Mouse (Mus musculus) midbrain, embryonic 15.5 days (tissue): ENCODE data around the gene Ptn. TPM values are rescaled to one million over a fixed set of nuclear protein-coding genes. Genes with fewer than 3 reads are reported as not detected.
"Not testable (repeated sequence)": the region's sequence is repeated elsewhere in the genome, so short reads cannot be mapped to it uniquely, and the experiment has no call there.

Experiments used
- ATAC-seq: fragments of 200-750 bp; cut with Nextera tagmentation; replicated peaks from 2 replicates; pipeline ENCODE4 v1.8.0; 2017; ENCODE audit warnings: moderate TSS enrichment
- H3K27ac ChIP-seq: fragments of 300-500 bp; sonication (generic); 2 replicates; pipeline ENCODE4 v1.5.1; 2015; ENCODE audit warnings: mild to moderate bottlenecking, inconsistent platforms
- H3K27me3 ChIP-seq: fragments of 300-500 bp; sonication (generic); replicated peaks from 2 replicates; pipeline ENCODE4 v1.6.1; 2015; ENCODE audit warnings: inconsistent platforms
- H3K36me3 ChIP-seq: fragments of 300-500 bp; sonication (generic); replicated peaks from 2 replicates; pipeline ENCODE4 v1.6.1; 2015; ENCODE audit warnings: inconsistent platforms
- H3K4me1 ChIP-seq: fragments of 300-500 bp; sonication (generic); 2 replicates; pipeline ENCODE4 v1.6.1; 2015; ENCODE audit warnings: inconsistent platforms
- H3K4me2 ChIP-seq: fragments of 300-500 bp; sonication (generic); 2 replicates; pipeline ENCODE4 v1.6.1; 2015; ENCODE audit warnings: inconsistent platforms, mild to moderate bottlenecking, moderate library complexity
- H3K4me3 ChIP-seq: fragments of 300-500 bp; sonication (generic); 2 replicates; pipeline ENCODE4 v1.5.1; 2015; ENCODE audit warnings: mild to moderate bottlenecking, inconsistent platforms
- H3K9ac ChIP-seq: fragments of 300-500 bp; sonication (generic); 2 replicates; pipeline ENCODE4 v1.6.1; 2015; ENCODE audit warnings: mild to moderate bottlenecking, inconsistent platforms
- H3K9me3 ChIP-seq: fragments of 300-500 bp; sonication (generic); 2 replicates; pipeline ENCODE4 v1.6.1; 2016; ENCODE audit warnings: inconsistent platforms
- WGBS: fragments of 180-500 bp; shearing (Covaris S2); methylation state at CpG from one replicate; pipeline ENCODE4 v1.1.7; 2015; ENCODE audit warnings: mixed read lengths; 5-methylcytosine and 5-hydroxymethylcytosine counted together
- polyA plus RNA-seq: library from polyadenylated mRNA; unstranded; fragments of >200 nt; fragmentation: Nextera tagmentation; extraction: Ambion mirVana; gene quantifications from 2 replicates; pipeline ENCODE4 v1.2.1, GENCODE M21; 2015

The Ptn gene
- polyA plus RNA-seq, 1 experiment from 2014 or later, result 580 TPM

DNA sequence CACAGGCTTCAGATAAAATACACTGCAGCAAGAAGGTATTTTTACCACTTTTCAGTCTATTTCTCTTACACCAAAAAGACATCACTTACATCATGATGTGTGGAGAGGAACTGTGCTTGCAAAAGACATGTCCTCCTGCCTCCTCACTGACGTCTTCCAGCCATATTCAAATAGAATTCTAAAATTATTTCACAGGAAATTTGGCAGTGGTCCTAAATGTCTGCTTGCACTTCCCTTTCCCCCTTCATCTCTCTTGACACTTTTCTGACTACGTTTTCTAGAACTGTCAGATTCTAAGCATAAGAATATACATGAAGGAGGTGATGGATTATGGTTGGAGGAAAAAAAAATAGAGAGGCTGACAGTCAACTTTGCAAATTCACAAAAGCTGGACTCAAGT, 33.0 kb downstream of the Ptn start:
- H3K4me3 ChIP-seq, result no peak overlapping the region
- H3K4me2 ChIP-seq, result no peak overlapping the region
- no peaks in the 10 kb centered on the region for H3K9me3 ChIP-seq
- no peak for ATAC-seq
- no peaks in the 10 kb centered on the region for H3K27me3 ChIP-seq
- no peaks in the 10 kb centered on the region for H3K36me3 ChIP-seq
- peak overlapping the region; percentile 37; the same call in 1 of the 2 replicates for H3K27ac ChIP-seq
- peaks cover 55% of the 10 kb centered on the region for H3K4me1 ChIP-seq
- 29% methylated on average over 2 of the region's 2 CpGs for WGBS
- H3K9ac ChIP-seq, result no peak overlapping the region

- peak; percentile 62 for ATAC-seq
- no peak overlapping the region for H3K9ac ChIP-seq
- no peaks in the 10 kb centered on the region for H3K36me3 ChIP-seq
- no peak overlapping the region for H3K4me2 ChIP-seq
- H3K4me3 ChIP-seq, result no peak overlapping the region
- no peaks in the 10 kb centered on the region for H3K9me3 ChIP-seq
- WGBS, result 12% methylated on average over 10 of the region's 10 CpGs
- H3K27ac ChIP-seq, result peak overlapping the region; percentile 55
- H3K4me1 ChIP-seq, result peaks cover 55% of the 10 kb centered on the region
- H3K27me3 ChIP-seq, result no peaks in the 10 kb centered on the region
Measured at GRCm38 (mm10) chr6:36775647-36776360, 34.2 kb downstream of the Ptn start.

DNA sequence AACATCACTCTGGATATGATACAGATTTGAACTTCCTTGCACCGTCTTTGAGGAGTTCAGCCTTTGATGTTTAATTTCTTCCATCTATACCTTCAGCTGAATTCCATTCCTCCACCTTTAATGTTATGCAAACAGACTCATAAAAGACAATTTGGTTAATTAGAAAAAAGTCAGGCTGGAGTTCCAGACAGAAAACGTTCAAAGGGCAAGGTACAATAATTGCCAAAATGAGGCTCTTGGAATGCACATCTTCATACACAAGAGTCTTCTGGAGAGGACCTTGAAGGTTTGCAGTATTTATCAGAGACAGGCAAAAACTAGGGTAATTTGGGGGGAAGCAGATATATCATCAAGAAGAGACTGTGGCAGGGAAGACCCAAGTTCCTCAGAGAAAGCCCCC, 37.5 kb downstream of the Ptn start:
- H3K27me3 ChIP-seq, result no peaks in the 10 kb centered on the region
- H3K4me2 ChIP-seq, result no peak overlapping the region
- no peak for ATAC-seq
- no peaks in the 10 kb centered on the region for H3K9me3 ChIP-seq
- H3K27ac ChIP-seq, result no peak overlapping the region
- H3K4me3 ChIP-seq, result no peak overlapping the region
- H3K36me3 ChIP-seq, result no peaks in the 10 kb centered on the region
- 74% methylated on average over 2 of the region's 2 CpGs for WGBS
- no peak overlapping the region for H3K9ac ChIP-seq
- peaks cover 33% of the 10 kb centered on the region for H3K4me1 ChIP-seq

- Histone ChIP-seq H3K4me2 (no peak overlapping the region), H3K4me1 (peaks cover 5% of the 10 kb centered on the region; the same call in 1 of the 2 replicates), H3K4me3 (no peak overlapping the region), H3K9me3 (no peaks in the 10 kb centered on the region), H3K27me3 (no peaks in the 10 kb centered on the region), H3K27ac (no peak overlapping the region), H3K36me3 (no peaks in the 10 kb centered on the region; the same call in 1 of the 2 replicates), H3K9ac (no peak overlapping the region)
- WGBS, result 58% methylated on average over 3 of the region's 3 CpGs
- no peak for ATAC-seq
Measured at GRCm38 (mm10) chr6:36769012-36769411, 41.0 kb downstream of the Ptn start.

DNA sequence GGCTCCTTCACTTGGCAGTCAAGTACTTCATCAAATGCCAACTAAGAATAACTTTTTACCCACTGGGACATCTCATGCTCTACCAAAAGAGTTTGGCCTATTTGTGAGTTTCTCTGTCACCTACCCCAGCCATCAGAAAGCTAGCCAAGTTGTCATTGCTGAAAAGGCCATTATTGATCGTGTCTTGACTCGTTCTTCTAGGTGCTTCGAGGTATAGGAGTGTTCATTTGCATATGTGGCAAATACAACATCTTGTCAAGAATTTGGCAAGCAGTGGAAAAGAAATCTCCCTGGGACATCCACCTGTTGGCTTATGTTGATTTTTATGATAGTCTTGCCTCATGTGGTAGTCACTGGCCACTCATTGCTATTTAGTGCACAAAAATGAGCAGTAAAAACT, 43.1 kb downstream of the Ptn start:
- ATAC-seq, result no peak
- Histone ChIP-seq H3K4me3 (no peak overlapping the region), H3K27me3 (no peaks in the 10 kb centered on the region), H3K4me1 (no peaks in the 10 kb centered on the region), H3K27ac (no peak overlapping the region), H3K9ac (no peak overlapping the region), H3K36me3 (no peaks in the 10 kb centered on the region; the same call in 1 of the 2 replicates), H3K9me3 (no peaks in the 10 kb centered on the region), H3K4me2 (no peak overlapping the region)
- 96% methylated on average over 3 of the region's 3 CpGs for WGBS

DNA sequence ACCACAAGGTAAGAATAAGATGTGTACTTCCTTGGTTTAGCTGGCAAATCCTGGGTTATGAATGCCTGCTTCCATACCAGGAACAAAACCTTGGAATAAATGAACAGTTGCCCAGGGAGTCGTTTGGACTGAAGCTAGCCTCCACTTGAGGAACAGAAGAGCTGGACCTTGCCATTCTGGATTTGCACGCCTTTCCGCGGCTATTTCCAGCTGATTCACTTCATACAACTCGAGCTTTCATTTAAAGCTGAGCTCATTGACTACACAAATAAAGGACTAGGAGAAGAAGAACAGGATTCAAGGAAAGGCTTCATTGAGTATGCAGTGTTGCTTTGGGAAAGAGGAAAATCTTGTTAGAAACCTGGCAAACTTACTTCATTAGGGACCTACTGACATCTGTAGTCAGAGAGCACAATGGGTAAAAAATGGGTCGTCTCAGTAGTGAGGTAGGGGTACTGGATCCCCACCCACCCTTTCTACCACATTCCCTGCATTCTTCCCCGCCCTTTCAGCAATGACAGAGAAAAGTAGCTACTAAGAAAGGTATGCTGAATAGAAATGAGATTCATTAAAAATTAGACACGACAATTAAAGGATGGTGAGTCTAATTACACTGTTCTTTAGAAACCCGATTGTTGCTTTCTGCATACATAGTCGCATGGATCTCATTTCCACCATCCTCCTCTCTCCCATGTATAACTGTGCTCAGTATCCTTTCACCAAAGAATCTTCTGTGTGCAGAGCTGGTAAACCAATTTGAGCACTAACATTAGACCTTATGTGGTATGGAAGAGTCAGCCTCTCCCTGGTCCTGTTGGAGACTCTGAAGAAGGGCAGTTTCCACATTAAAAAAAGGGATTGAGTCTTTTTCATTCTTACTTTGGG, 54.8 kb downstream of the Ptn start:
- H3K4me3 ChIP-seq, result no peak overlapping the region
- WGBS, result 46% methylated on average over 10 of the region's 10 CpGs

GRCm38 (mm10) chr6:36752887-36753286, 57.1 kb downstream of the Ptn start:
- 0 out of 2 replicates have a peak, but pooled peaks have one; percentile 33 for ATAC-seq
- no peak overlapping the region for H3K4me3 ChIP-seq
- H3K4me1 ChIP-seq, result peaks cover 5% of the 10 kb centered on the region
- H3K9ac ChIP-seq, result no peak overlapping the region
- no peaks in the 10 kb centered on the region for H3K27me3 ChIP-seq
- 60% methylated on average over 6 of the region's 6 CpGs for WGBS
- no peaks in the 10 kb centered on the region for H3K36me3 ChIP-seq
- H3K9me3 ChIP-seq, result no peaks in the 10 kb centered on the region
- H3K4me2 ChIP-seq, result no peak overlapping the region
- H3K27ac ChIP-seq, result peak overlapping the region; percentile 49

More for the DNA sequence above, 54.8 kb downstream of the Ptn start:
- Histone ChIP-seq H3K27ac (no peak overlapping the region), H3K36me3 (no peaks in the 10 kb centered on the region), H3K27me3 (no peaks in the 10 kb centered on the region), H3K4me1 (peaks cover 5% of the 10 kb centered on the region), H3K9me3 (no peaks in the 10 kb centered on the region), H3K4me2 (no peak overlapping the region), H3K9ac (no peak overlapping the region)
- no peak for ATAC-seq

DNA sequence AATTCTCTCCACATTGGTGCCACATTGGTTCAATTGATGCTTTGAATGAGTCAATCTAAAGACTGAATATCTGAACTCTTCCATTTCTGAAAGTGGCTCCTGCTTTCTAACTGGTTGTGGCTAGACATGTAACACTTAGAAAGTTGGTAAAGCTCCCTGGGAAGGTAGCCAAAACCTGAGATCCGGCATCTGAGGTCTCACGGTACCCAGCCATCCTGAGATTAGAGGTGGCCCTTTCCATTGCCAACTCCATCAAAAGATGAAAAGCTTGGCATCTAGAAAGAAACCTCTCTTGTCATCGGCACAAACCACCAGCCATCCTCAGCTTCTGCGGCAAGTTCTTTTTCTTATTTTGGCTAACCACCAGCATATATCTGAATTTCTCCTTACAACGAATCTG, 70.2 kb downstream of the Ptn start:
- Histone ChIP-seq H3K36me3 (peaks cover 25% of the 10 kb centered on the region), H3K4me2 (no peak overlapping the region), H3K27ac (no peak overlapping the region), H3K4me3 (no peak overlapping the region), H3K27me3 (no peaks in the 10 kb centered on the region), H3K9ac (no peak overlapping the region), H3K9me3 (no peaks in the 10 kb centered on the region), H3K4me1 (no peaks in the 10 kb centered on the region)
- no peak for ATAC-seq
- WGBS, result 85% methylated on average over 5 of the region's 5 CpGs

- Histone ChIP-seq H3K27me3 (no peaks in the 10 kb centered on the region), H3K27ac (no peak overlapping the region), H3K9ac (no peak overlapping the region), H3K4me3 (no peak overlapping the region), H3K4me2 (no peak overlapping the region), H3K9me3 (peaks cover 1% of the 10 kb centered on the region; the same call in 1 of the 2 replicates), H3K36me3 (peaks cover 47% of the 10 kb centered on the region), H3K4me1 (no peaks in the 10 kb centered on the region)
- WGBS, result 64% methylated on average over 2 of the region's 2 CpGs
- ATAC-seq, result no peak
Measured at GRCm38 (mm10) chr6:36736763-36737162, 73.3 kb downstream of the Ptn start.

DNA sequence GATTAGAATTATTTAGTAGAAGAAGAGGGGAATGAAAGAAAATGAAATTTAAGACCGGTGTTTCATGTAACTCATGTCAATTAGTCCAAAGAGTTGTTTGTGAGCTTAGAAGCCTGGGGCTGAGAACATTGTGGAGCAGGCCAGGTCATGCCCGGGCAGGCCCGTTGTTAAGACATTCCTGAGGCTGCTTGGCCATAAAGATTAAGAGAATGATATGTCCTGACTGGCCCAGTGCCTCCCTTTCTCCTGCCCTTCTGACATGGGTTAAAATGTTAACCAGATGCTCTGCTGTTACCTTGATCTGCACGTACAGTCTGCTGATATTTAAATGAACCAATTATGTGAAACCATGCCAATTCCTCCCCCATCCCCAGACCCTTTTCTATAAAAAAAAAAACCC, 74.4 kb downstream of the Ptn start:
- not testable (repeated sequence) for H3K27me3 ChIP-seq, H3K4me3 ChIP-seq, H3K9ac ChIP-seq, ATAC-seq, H3K27ac ChIP-seq, H3K4me2 ChIP-seq, H3K4me1 ChIP-seq
- Histone ChIP-seq H3K9me3 (peaks cover 11% of the 10 kb centered on the region), H3K36me3 (peaks cover 51% of the 10 kb centered on the region)
- WGBS, result 85% methylated on average over 4 of the region's 4 CpGs

- not testable (repeated sequence) for ATAC-seq
- 98% methylated on average over 7 of the region's 7 CpGs for WGBS
- peaks cover 36% of the 10 kb centered on the region for H3K36me3 ChIP-seq
Measured at GRCm38 (mm10) chr6:36729811-36730210, 80.2 kb downstream of the Ptn start.

GRCm38 (mm10) chr6:36728079-36728478, 81.9 kb downstream of the Ptn start:
- Histone ChIP-seq H3K27me3 (no peaks in the 10 kb centered on the region), H3K9me3 (peaks cover 11% of the 10 kb centered on the region), H3K4me1 (peaks cover 4% of the 10 kb centered on the region), H3K4me2 (no peak overlapping the region), H3K4me3 (no peak overlapping the region), H3K36me3 (peaks cover 27% of the 10 kb centered on the region), H3K27ac (no peak overlapping the region), H3K9ac (no peak overlapping the region)
- 74% methylated on average over 7 of the region's 7 CpGs for WGBS
- ATAC-seq, result peak; percentile 52; the same call in 1 of the 2 replicates

More at GRCm38 (mm10) chr6:36729811-36730210, 80.2 kb downstream of the Ptn start:
- H3K9me3 ChIP-seq, result peaks cover 11% of the 10 kb centered on the region
- not testable (repeated sequence) for H3K4me2 ChIP-seq, H3K27ac ChIP-seq, H3K4me3 ChIP-seq, H3K9ac ChIP-seq, H3K4me1 ChIP-seq, H3K27me3 ChIP-seq
